Mouse (Mus musculus): ENCODE results near the gene Oprd1. TPM values are rescaled to one million over a fixed set of nuclear protein-coding genes. Genes with fewer than 3 reads are reported as not detected.

Oprd1 gene
- polyA plus RNA-seq, 1 experiment from 2014 or later, result not detected

DNA sequence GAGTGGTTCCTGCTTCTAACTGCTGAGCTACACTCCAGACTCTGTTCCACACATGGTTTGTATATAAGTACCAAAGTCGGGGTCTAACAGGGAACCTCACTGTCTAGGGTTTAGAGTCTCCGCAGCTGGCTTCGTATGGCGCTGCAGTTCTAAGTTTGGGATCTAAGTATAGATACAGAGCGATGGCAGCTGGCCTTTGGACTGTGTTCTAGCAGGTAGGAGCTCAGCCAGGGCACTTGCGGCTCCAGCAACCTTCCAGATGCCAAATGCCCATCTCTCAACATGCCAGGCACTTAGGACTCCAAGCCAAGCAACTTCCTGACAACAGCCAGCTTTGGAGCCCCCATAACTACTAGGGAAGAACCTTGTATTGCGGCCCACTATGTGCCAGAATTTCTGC lies 36.1 kb downstream of the Oprd1 start:
- Histone ChIP-seq H3K27me3 (ENCODE audit: insufficient read depth, low read length) (peaks cover 13% of the 10 kb centered on the region; the same call in 1 of the 2 replicates), H3K4me3 (ENCODE audit: low read depth, low read length) (no peak overlapping the region), H3K4me1 (ENCODE audit: insufficient read depth) (0 out of 2 replicates have a peak, but pooled peaks cover under 1% of the 10 kb centered on the region), H3K9me3 (ENCODE audit: low read length) (no peaks in the 10 kb centered on the region), H3K4me2 (ENCODE audit: low read depth, low read length) (no peak overlapping the region), H3K36me3 (replicated peaks; ENCODE audit: insufficient read depth, low read length) (no peaks in the 10 kb centered on the region), H3K9ac (replicated peaks) (no peak overlapping the region), H3K27ac (ENCODE audit: low read depth) (no peak overlapping the region)
- no peak for ATAC-seq
- no peak for TF ChIP-seq CTCF (IDR thresholded peaks at IDR 0.05; ENCODE audit: low read depth)
- no peak for TF ChIP-seq EP300 (IDR thresholded peaks at IDR 0.05; ENCODE audit: low read depth)
- WGBS (ENCODE audit: insufficient replicate concordance), result 82% methylated on average over 7 of the region's 7 CpGs
- DNase-seq, result no peak

DNA sequence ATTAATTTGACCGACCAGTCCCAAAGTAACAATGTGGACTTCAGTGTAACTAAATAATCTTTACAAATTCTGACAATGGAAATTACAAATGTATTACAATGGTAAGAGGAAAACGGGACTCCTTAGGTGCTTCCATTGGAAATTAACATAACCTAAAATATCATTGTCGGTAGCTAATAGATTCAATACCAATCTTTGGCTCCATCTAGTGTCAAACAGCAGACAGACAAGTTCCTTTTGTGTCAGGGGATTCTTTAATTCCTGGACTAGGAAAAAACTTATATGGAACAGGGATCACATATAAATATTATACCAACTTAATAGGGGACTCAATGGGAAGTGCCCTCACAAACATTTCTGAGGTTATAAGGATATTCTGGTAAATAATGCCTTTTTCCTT lies 43.1 kb downstream of the Oprd1 start:
- Histone ChIP-seq H3K4me1 (ENCODE audit: insufficient read depth) (0 out of 2 replicates have a peak, but pooled peaks cover 2% of the 10 kb centered on the region), H3K4me3 (ENCODE audit: low read depth, low read length) (no peak overlapping the region), H3K36me3 (replicated peaks; ENCODE audit: insufficient read depth, low read length) (no peaks in the 10 kb centered on the region), H3K4me2 (ENCODE audit: low read depth, low read length) (no peak overlapping the region), H3K9ac (replicated peaks) (no peak overlapping the region), H3K27ac (ENCODE audit: low read depth) (no peak overlapping the region), H3K9me3 (ENCODE audit: low read length) (no peaks in the 10 kb centered on the region), H3K27me3 (ENCODE audit: insufficient read depth, low read length) (no peaks in the 10 kb centered on the region)
- TF ChIP-seq CTCF (IDR thresholded peaks at IDR 0.05; ENCODE audit: low read depth), result peak; percentile 56
- no peak for TF ChIP-seq EP300 (IDR thresholded peaks at IDR 0.05; ENCODE audit: low read depth)
- DNase-seq, result no peak
- 44% methylated on average over 3 of the region's 3 CpGs for WGBS (ENCODE audit: insufficient replicate concordance)
- ATAC-seq, result no peak

DNA sequence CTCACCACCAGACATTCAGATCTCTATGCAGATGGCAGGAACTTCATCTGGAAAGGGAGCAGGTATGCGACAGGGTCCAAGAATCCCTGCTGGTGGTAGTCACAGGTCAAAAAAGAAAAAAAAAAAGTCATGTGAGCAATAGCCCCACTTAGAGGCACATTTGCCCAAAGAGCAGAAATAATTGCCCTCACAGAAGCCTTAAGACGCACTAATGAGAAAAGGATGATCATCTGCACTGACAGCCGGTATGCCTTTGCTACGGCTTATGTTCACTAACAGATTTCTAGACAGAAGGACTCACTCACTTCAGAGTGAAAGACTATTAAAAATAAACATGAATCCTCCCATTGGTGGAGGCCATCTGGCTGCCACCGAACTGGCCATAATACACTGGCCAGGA lies 44.7 kb downstream of the Oprd1 start:
- TF ChIP-seq CTCF (IDR thresholded peaks at IDR 0.05; ENCODE audit: low read depth), result no peak
- no peak for TF ChIP-seq EP300 (IDR thresholded peaks at IDR 0.05; ENCODE audit: low read depth)
- H3K27me3 ChIP-seq (ENCODE audit: insufficient read depth, low read length), result no peaks in the 10 kb centered on the region
- no peak overlapping the region for H3K27ac ChIP-seq (ENCODE audit: low read depth)
- WGBS (ENCODE audit: insufficient replicate concordance), result 77% methylated on average over 5 of the region's 5 CpGs
- H3K36me3 ChIP-seq (replicated peaks; ENCODE audit: insufficient read depth, low read length), result no peaks in the 10 kb centered on the region
- no peak for ATAC-seq
- H3K4me2 ChIP-seq (ENCODE audit: low read depth, low read length), result no peak overlapping the region
- no peak for DNase-seq
- H3K9me3 ChIP-seq (ENCODE audit: low read length), result no peaks in the 10 kb centered on the region
- no peak overlapping the region for H3K4me3 ChIP-seq (ENCODE audit: low read depth, low read length)
- H3K9ac ChIP-seq (replicated peaks), result no peak overlapping the region
- H3K4me1 ChIP-seq (ENCODE audit: insufficient read depth), result 0 out of 2 replicates have a peak, but pooled peaks cover 2% of the 10 kb centered on the region

DNA sequence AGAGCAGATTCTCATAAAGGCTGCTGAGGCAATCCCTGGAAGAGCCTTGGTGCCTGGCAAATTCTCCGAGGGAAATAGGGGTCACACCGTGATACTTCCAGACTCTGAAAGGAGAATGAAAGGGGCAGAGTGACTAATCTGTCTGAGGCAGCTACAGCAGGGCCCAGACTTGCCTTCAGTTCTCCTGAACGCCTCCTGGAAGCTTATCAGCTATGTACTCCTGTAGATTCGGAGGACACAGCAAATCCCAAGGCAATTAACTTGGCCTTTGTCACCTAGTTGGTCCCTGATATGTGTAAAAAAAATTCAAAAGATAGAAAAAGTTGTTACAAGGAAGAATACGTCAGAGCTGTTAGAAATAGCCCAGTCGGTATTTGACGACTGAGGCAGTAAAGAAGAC lies 49.2 kb downstream of the Oprd1 start:
- no peak overlapping the region for H3K4me3 ChIP-seq (ENCODE audit: low read depth, low read length)
- no peak overlapping the region for H3K4me2 ChIP-seq (ENCODE audit: low read depth, low read length)
- H3K4me1 ChIP-seq (ENCODE audit: insufficient read depth), result peaks cover 8% of the 10 kb centered on the region; the same call in 1 of the 2 replicates
- no peak overlapping the region for H3K9ac ChIP-seq (replicated peaks)
- TF ChIP-seq EP300 (IDR thresholded peaks at IDR 0.05; ENCODE audit: low read depth), result no peak
- TF ChIP-seq CTCF (IDR thresholded peaks at IDR 0.05; ENCODE audit: low read depth), result no peak
- H3K36me3 ChIP-seq (replicated peaks; ENCODE audit: insufficient read depth, low read length), result no peaks in the 10 kb centered on the region
- H3K9me3 ChIP-seq (ENCODE audit: low read length), result no peaks in the 10 kb centered on the region
- DNase-seq, result no peak
- no peak overlapping the region for H3K27ac ChIP-seq (ENCODE audit: low read depth)
- 66% methylated on average over 7 of the region's 7 CpGs for WGBS (ENCODE audit: insufficient replicate concordance)
- ATAC-seq, result no peak
- no peaks in the 10 kb centered on the region for H3K27me3 ChIP-seq (ENCODE audit: insufficient read depth, low read length)

DNA sequence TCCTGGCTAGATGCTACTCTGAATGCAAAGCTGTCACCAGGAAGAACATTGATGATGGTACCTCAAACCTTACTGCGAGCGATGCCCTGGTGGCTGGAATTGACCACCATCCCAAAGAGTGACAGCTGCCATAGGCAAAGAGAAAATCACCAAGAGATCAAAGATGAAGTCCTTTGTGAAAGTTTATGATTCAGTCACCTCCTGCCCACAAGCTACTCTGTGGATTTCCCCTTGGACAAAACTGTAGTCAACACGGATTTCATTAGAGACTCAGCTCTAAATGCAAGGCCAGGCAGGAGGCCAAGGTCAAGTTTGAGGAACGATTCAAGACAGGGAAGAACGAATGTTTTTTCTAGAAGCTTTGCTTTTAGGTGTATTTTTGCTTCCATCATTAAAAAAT lies 50.4 kb downstream of the Oprd1 start:
- ATAC-seq (no peak), DNase-seq (no peak)
- no peak for TF ChIP-seq EP300 (IDR thresholded peaks at IDR 0.05; ENCODE audit: low read depth)
- TF ChIP-seq CTCF (IDR thresholded peaks at IDR 0.05; ENCODE audit: low read depth), result no peak
- no peak overlapping the region for H3K9ac ChIP-seq (replicated peaks)
- no peak overlapping the region for H3K27ac ChIP-seq (ENCODE audit: low read depth)
- no peaks in the 10 kb centered on the region for H3K27me3 ChIP-seq (ENCODE audit: insufficient read depth, low read length)
- peaks cover 8% of the 10 kb centered on the region; the same call in 1 of the 2 replicates for H3K4me1 ChIP-seq (ENCODE audit: insufficient read depth)
- H3K4me3 ChIP-seq (ENCODE audit: low read depth, low read length), result no peak overlapping the region
- no peak overlapping the region for H3K4me2 ChIP-seq (ENCODE audit: low read depth, low read length)
- H3K36me3 ChIP-seq (replicated peaks; ENCODE audit: insufficient read depth, low read length), result no peaks in the 10 kb centered on the region
- 73% methylated on average over 5 of the region's 5 CpGs for WGBS (ENCODE audit: insufficient replicate concordance)
- no peaks in the 10 kb centered on the region for H3K9me3 ChIP-seq (ENCODE audit: low read length)

DNA sequence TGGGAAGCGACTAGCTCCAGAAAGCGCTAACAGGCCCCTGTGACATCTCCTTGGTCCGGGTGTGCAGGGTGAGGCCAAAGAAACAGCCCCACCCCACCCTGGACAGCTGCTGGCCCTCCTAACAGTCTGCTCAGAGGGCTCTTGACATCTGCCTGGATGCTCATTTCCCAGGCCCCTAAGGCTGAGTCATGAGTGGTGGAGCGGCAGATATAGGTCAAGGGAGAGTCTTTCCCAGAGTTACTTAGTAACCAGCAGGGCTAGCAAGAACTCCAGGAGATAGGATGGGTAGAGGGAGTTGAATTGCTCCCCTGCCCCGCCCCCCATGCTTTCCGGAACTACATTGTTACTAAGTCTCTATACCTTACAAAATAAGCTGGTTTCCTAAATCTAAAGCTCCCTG lies 51.1 kb downstream of the Oprd1 start:
- Histone ChIP-seq H3K4me2 (ENCODE audit: low read depth, low read length) (no peak overlapping the region), H3K4me3 (ENCODE audit: low read depth, low read length) (no peak overlapping the region), H3K9me3 (ENCODE audit: low read length) (no peaks in the 10 kb centered on the region), H3K27me3 (ENCODE audit: insufficient read depth, low read length) (no peaks in the 10 kb centered on the region), H3K4me1 (ENCODE audit: insufficient read depth) (peaks cover 8% of the 10 kb centered on the region; the same call in 1 of the 2 replicates), H3K9ac (replicated peaks) (no peak overlapping the region), H3K36me3 (replicated peaks; ENCODE audit: insufficient read depth, low read length) (no peaks in the 10 kb centered on the region), H3K27ac (ENCODE audit: low read depth) (no peak overlapping the region)
- no peak for TF ChIP-seq EP300 (IDR thresholded peaks at IDR 0.05; ENCODE audit: low read depth)
- TF ChIP-seq CTCF (IDR thresholded peaks at IDR 0.05; ENCODE audit: low read depth), result no peak
- 72% methylated on average over 6 of the region's 6 CpGs for WGBS (ENCODE audit: insufficient replicate concordance)
- DNase-seq (no peak), ATAC-seq (peak; percentile 43; the same call in 1 of the 2 replicates)

DNA sequence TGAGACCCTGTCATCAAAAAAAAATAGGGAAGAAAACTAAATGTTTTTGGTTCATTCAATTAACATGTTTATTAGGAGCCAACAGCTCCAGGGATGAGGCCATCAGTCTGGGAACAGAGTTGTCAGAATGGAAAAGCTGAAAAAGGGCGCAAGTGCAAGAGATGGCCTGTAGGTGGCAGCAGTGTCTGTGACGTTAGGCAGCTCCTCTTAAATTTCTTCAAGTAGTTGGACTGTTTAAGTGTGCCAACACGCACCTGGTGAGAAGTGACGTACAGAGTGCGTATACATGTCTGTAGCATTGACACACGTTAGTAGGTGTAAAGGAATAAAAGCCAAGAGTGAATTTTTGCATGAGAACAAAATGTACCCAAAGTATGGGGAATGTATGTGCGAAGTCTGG lies 55.4 kb downstream of the Oprd1 start:
- no peaks in the 10 kb centered on the region for H3K9me3 ChIP-seq (ENCODE audit: low read length)
- WGBS (ENCODE audit: insufficient replicate concordance), result 20% methylated on average over 7 of the region's 7 CpGs
- DNase-seq (peak; percentile 75), ATAC-seq (no peak)
- no peak overlapping the region for H3K27ac ChIP-seq (ENCODE audit: low read depth)
- H3K4me1 ChIP-seq (ENCODE audit: insufficient read depth), result peaks cover 5% of the 10 kb centered on the region; the same call in 1 of the 2 replicates
- H3K27me3 ChIP-seq (ENCODE audit: insufficient read depth, low read length), result no peaks in the 10 kb centered on the region
- no peak overlapping the region for H3K4me3 ChIP-seq (ENCODE audit: low read depth, low read length)
- no peaks in the 10 kb centered on the region for H3K36me3 ChIP-seq (replicated peaks; ENCODE audit: insufficient read depth, low read length)
- H3K4me2 ChIP-seq (ENCODE audit: low read depth, low read length), result no peak overlapping the region
- TF ChIP-seq EP300 (IDR thresholded peaks at IDR 0.05; ENCODE audit: low read depth), result no peak
- TF ChIP-seq CTCF (IDR thresholded peaks at IDR 0.05; ENCODE audit: low read depth), result peak; percentile 95
- no peak overlapping the region for H3K9ac ChIP-seq (replicated peaks)
